In the genomic region with DNA sequence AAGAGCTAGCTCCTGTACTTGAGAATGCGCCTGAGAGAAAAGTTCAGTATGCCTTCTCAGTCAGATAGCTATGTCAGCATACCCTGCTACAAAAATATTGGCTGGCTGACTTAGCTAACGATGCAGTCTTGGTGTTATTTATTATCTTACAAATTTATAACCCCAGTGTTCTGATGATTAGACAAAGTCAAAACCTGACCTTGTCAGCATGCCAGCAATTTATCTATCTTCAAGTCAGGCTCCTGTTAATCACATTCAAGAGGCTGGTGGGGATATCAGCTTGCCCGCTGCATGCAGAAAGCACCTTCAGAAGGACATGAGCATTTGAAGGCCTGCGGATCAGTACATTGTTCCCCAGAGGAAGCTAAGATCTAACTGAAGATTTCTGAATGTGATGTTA, we compare ENCODE assay signal across 24 mouse cellular contexts.
DNase-seq lines count a peak whose midpoint lies in the region; ATAC-seq and TF ChIP-seq lines count a peak whose summit lies in the region.
"Had no signal": no experiment of that assay in that cellular context is flagged by ENCODE, and none has a peak within 500 bp of the region (broad histone marks: within the 10 kb centered on the region; RNA-seq: fewer than 3 reads in every experiment).

No protein-coding gene starts in this region.

- WGBS in intestine, embryonic 14.5 days: 82% methylated on average over 4 of the region's 4 CpGs
- 78% methylated on average over 4 of the region's 4 CpGs for WGBS in intestine, embryonic 15.5 days
- WGBS in neural tube, embryonic 13.5 days: 66% methylated on average over 4 of the region's 4 CpGs
- 78% methylated on average over 4 of the region's 4 CpGs for WGBS in neural tube, embryonic 15.5 days
- 33% methylated on average over 4 of the region's 4 CpGs for WGBS in small intestine, adult 2 months
- 76% methylated on average over 4 of the region's 4 CpGs for WGBS in liver, embryonic 11.5 days

- H3K4me2 ChIP-seq in intestine, embryonic 14.5 days (ENCODE audit: low read length): no peak overlapping the region
- H3K4me2 ChIP-seq in intestine, embryonic 15.5 days (replicated peaks): no peak overlapping the region
- H3K4me2 ChIP-seq in neural tube, embryonic 13.5 days: no peak overlapping the region
- H3K4me2 ChIP-seq in neural tube, embryonic 15.5 days: no peak overlapping the region
- H3K4me2 ChIP-seq in liver, embryonic 11.5 days: no peak overlapping the region
- H3K4me2 ChIP-seq: embryonic facial prominence, embryonic 12.5 days; embryonic facial prominence, embryonic 15.5 days; hindbrain, embryonic 14.5 days had no signal

- no peak overlapping the region for H3K9ac ChIP-seq in intestine, embryonic 14.5 days (ENCODE audit: low read length)
- H3K9ac ChIP-seq in intestine, embryonic 15.5 days: no peak overlapping the region
- no peak overlapping the region for H3K9ac ChIP-seq in neural tube, embryonic 13.5 days
- H3K9ac ChIP-seq in neural tube, embryonic 15.5 days (replicated peaks): no peak overlapping the region
- H3K9ac ChIP-seq in liver, embryonic 11.5 days (ENCODE audit: low read depth, low read length): no peak overlapping the region
- H3K9ac ChIP-seq: embryonic facial prominence, embryonic 12.5 days; embryonic facial prominence, embryonic 15.5 days; forebrain, postnatal 0 days; hindbrain, embryonic 14.5 days had no signal

- H3K27me3 ChIP-seq in intestine, embryonic 14.5 days (replicated peaks; ENCODE audit: control insufficient read depth, insufficient read depth, low read length): 0 out of 2 replicates have a peak, but pooled peaks cover 2% of the 10 kb centered on the region
- H3K27me3 ChIP-seq in intestine, embryonic 15.5 days (replicated peaks): no peaks in the 10 kb centered on the region
- peaks cover 9% of the 10 kb centered on the region for H3K27me3 ChIP-seq in neural tube, embryonic 13.5 days
- H3K27me3 ChIP-seq in neural tube, embryonic 15.5 days (replicated peaks): 0 out of 2 replicates have a peak, but pooled peaks cover 6% of the 10 kb centered on the region
- no peaks in the 10 kb centered on the region for H3K27me3 ChIP-seq in small intestine, adult 2 months (ENCODE audit: control insufficient read depth, insufficient read depth, low read length)
- no peaks in the 10 kb centered on the region; the same call in 1 of the 2 replicates for H3K27me3 ChIP-seq in liver, embryonic 11.5 days (replicated peaks; ENCODE audit: control insufficient read depth, insufficient read depth, low read length)
- H3K27me3 ChIP-seq: embryonic facial prominence, embryonic 12.5 days had no signal

- no peak for TF ChIP-seq POLR2A in small intestine, adult 2 months (IDR thresholded peaks at IDR 0.05; ENCODE audit: low read depth, low read length)

- no peaks in the 10 kb centered on the region for H3K4me1 ChIP-seq in intestine, embryonic 14.5 days (replicated peaks; ENCODE audit: control insufficient read depth, insufficient read depth, low read length)
- 0 out of 2 replicates have a peak, but pooled peaks cover 2% of the 10 kb centered on the region for H3K4me1 ChIP-seq in intestine, embryonic 15.5 days (replicated peaks)
- H3K4me1 ChIP-seq in neural tube, embryonic 13.5 days (replicated peaks): peaks cover 14% of the 10 kb centered on the region
- peaks cover 12% of the 10 kb centered on the region for H3K4me1 ChIP-seq in neural tube, embryonic 15.5 days
- peaks cover 11% of the 10 kb centered on the region; the same call in 1 of the 2 replicates for H3K4me1 ChIP-seq in small intestine, adult 2 months (ENCODE audit: control insufficient read depth, insufficient read depth, insufficient read length, low read length)
- H3K4me1 ChIP-seq in liver, embryonic 11.5 days (replicated peaks; ENCODE audit: control insufficient read depth, insufficient read depth, low read length): no peaks in the 10 kb centered on the region
- H3K4me1 ChIP-seq: embryonic facial prominence, embryonic 12.5 days had no signal

- ATAC-seq in intestine, embryonic 14.5 days (replicated peaks; ENCODE audit: low FRiP score, low TSS enrichment, low read depth): no peak
- ATAC-seq in intestine, embryonic 15.5 days: no peak
- ATAC-seq in neural tube, embryonic 13.5 days (ENCODE audit: low read depth): no peak
- ATAC-seq in neural tube, embryonic 15.5 days (ENCODE audit: low FRiP score): no peak
- no peak for ATAC-seq in liver, embryonic 11.5 days (replicated peaks; ENCODE audit: low FRiP score)
- ATAC-seq: activated CD4-positive, CD25-positive, alpha-beta regulatory T cell, adult 4 months; forebrain, embryonic 14.5 days; forebrain, postnatal 0 days; hindbrain, postnatal 0 days had no signal

- no peaks in the 10 kb centered on the region for H3K9me3 ChIP-seq in intestine, embryonic 14.5 days (ENCODE audit: control insufficient read depth, low read length)
- no peaks in the 10 kb centered on the region for H3K9me3 ChIP-seq in intestine, embryonic 15.5 days
- no peaks in the 10 kb centered on the region for H3K9me3 ChIP-seq in neural tube, embryonic 13.5 days
- no peaks in the 10 kb centered on the region for H3K9me3 ChIP-seq in neural tube, embryonic 15.5 days (replicated peaks)
- H3K9me3 ChIP-seq in liver, embryonic 11.5 days (ENCODE audit: control insufficient read depth, low read length): no peaks in the 10 kb centered on the region
- H3K9me3 ChIP-seq: embryonic facial prominence, embryonic 12.5 days; embryonic facial prominence, embryonic 15.5 days; heart, embryonic 10.5 days had no signal

- no peak overlapping the region for H3K27ac ChIP-seq in intestine, embryonic 14.5 days (ENCODE audit: low read depth)
- no peak overlapping the region for H3K27ac ChIP-seq in intestine, embryonic 15.5 days
- peak overlapping the region; percentile 61 for H3K27ac ChIP-seq in neural tube, embryonic 13.5 days (replicated peaks)
- H3K27ac ChIP-seq in neural tube, embryonic 15.5 days (replicated peaks): no peak overlapping the region
- H3K27ac ChIP-seq in small intestine, adult 2 months (ENCODE audit: insufficient read depth, low read depth, low read length): 0 out of 2 replicates have a peak overlapping the region, but pooled peaks have one; percentile 45
- H3K27ac ChIP-seq in liver, embryonic 11.5 days (ENCODE audit: low read depth, low read length): no peak overlapping the region
- H3K27ac ChIP-seq: embryonic facial prominence, embryonic 12.5 days; embryonic facial prominence, embryonic 15.5 days; gastrocnemius, adult 2 months; heart, adult 2 months; heart, embryonic 10.5 days; hindbrain, embryonic 14.5 days; hindbrain, postnatal 0 days had no signal

- TF ChIP-seq CTCF in small intestine, adult 2 months (IDR thresholded peaks at IDR 0.05; ENCODE audit: extremely low read depth, insufficient read length, insufficient replicate concordance, low read depth, low read length): no peak

- DNase-seq in adrenal gland, adult 2 months: peak; percentile 36
- no peak for DNase-seq in adrenal gland, adult 18-20 months (ENCODE audit: low spot score in 2 of 2)
- DNase-seq in intestine, embryonic 14.5 days (ENCODE audit: low spot score): peak; percentile 49
- DNase-seq in liver, embryonic 11.5 days (ENCODE audit: low spot score): no peak
- DNase-seq: adrenal gland, postnatal 14 days; cerebellum, adult 11 months; cerebellum, adult 2 months; cerebellum, adult 9-11 months; cerebellum, postnatal 25 days; forebrain, postnatal 0 days; gastrocnemius, adult 2 months; gastrocnemius, postnatal 14 days; heart, adult 2 months had no signal

- H3K36me3 ChIP-seq in intestine, embryonic 14.5 days (ENCODE audit: control insufficient read depth, insufficient read depth, low read length): no peaks in the 10 kb centered on the region
- H3K36me3 ChIP-seq in intestine, embryonic 15.5 days: no peaks in the 10 kb centered on the region
- H3K36me3 ChIP-seq in neural tube, embryonic 13.5 days: no peaks in the 10 kb centered on the region
- H3K36me3 ChIP-seq in neural tube, embryonic 15.5 days: no peaks in the 10 kb centered on the region
- no peaks in the 10 kb centered on the region for H3K36me3 ChIP-seq in small intestine, adult 2 months (ENCODE audit: control insufficient read depth, insufficient read depth, low read length)
- no peaks in the 10 kb centered on the region for H3K36me3 ChIP-seq in liver, embryonic 11.5 days (ENCODE audit: control insufficient read depth, insufficient read depth, low read length)
- H3K36me3 ChIP-seq: embryonic facial prominence, embryonic 12.5 days; embryonic facial prominence, embryonic 15.5 days; heart, embryonic 10.5 days had no signal

- H3K4me3 ChIP-seq in intestine, embryonic 14.5 days (ENCODE audit: low read depth, low read length): no peak overlapping the region
- H3K4me3 ChIP-seq in intestine, embryonic 15.5 days (replicated peaks): no peak overlapping the region
- no peak overlapping the region for H3K4me3 ChIP-seq in neural tube, embryonic 13.5 days
- H3K4me3 ChIP-seq in neural tube, embryonic 15.5 days (replicated peaks): no peak overlapping the region
- no peak overlapping the region for H3K4me3 ChIP-seq in small intestine, adult 2 months (ENCODE audit: low read depth, low read length)
- no peak overlapping the region for H3K4me3 ChIP-seq in liver, embryonic 11.5 days (ENCODE audit: low read depth, low read length)
- H3K4me3 ChIP-seq: embryonic facial prominence, embryonic 12.5 days; embryonic facial prominence, embryonic 15.5 days; gastrocnemius, adult 2 months; heart, adult 2 months; heart, embryonic 10.5 days had no signal

Comparison
In these comparisons a context has a peak if more than half of its experiments do, and no peak if none do; other contexts are left out.
1. DNase-seq: peak in adrenal gland, adult 2 months (single experiment) and intestine, embryonic 14.5 days (single experiment); none in adrenal gland, adult 18-20 months (0 of 2) and liver, embryonic 11.5 days (single experiment).
2. H3K27ac ChIP-seq: peak in neural tube, embryonic 13.5 days (single experiment) and small intestine, adult 2 months (single experiment); none in intestine, embryonic 14.5 days (single experiment), intestine, embryonic 15.5 days (single experiment), neural tube, embryonic 15.5 days (single experiment) and liver, embryonic 11.5 days (single experiment).